Mouse (Mus musculus) liver, embryonic 12.5 days (tissue): ENCODE measurements around the gene Pls3. TPM values are rescaled to one million over a fixed set of nuclear protein-coding genes. Genes with fewer than 3 reads are reported as not detected.
"Not testable (repeated sequence)": the region's sequence is repeated elsewhere in the genome, so short reads cannot be mapped to it uniquely, and the experiment has no call there.

Experiments
- ATAC-seq: fragments of 200-750 bp; cut with Nextera tagmentation; 2 replicates; pipeline ENCODE4 v1.8.0; 2017; ENCODE audit warnings: moderate number of reproducible peaks, mild to moderate bottlenecking, moderate library complexity
- H3K27ac ChIP-seq: fragments of 300-500 bp; sonication (generic); 2 replicates; pipeline ENCODE4 v1.5.1; 2016; ENCODE audit warnings: mild to moderate bottlenecking
- H3K27me3 ChIP-seq: fragments of 300-500 bp; sonication (generic); replicated peaks from 2 replicates; pipeline ENCODE4 v1.6.1; 2016; ENCODE audit warnings: mild to moderate bottlenecking, moderate library complexity
- H3K36me3 ChIP-seq: fragments of 300-500 bp; sonication (generic); 2 replicates; pipeline ENCODE4 v1.6.1; 2016; ENCODE audit warnings: mild to moderate bottlenecking, moderate library complexity
- H3K4me1 ChIP-seq: fragments of 300-500 bp; sonication (generic); 2 replicates; pipeline ENCODE4 v1.6.1; 2016
- H3K4me2 ChIP-seq: fragments of 300-500 bp; sonication (generic); 2 replicates; pipeline ENCODE4 v1.6.1; 2016; ENCODE audit warnings: mild to moderate bottlenecking, moderate library complexity
- H3K4me3 ChIP-seq: fragments of 300-500 bp; sonication (generic); 2 replicates; pipeline ENCODE4 v1.5.1; 2016; ENCODE audit warnings: mild to moderate bottlenecking, moderate library complexity
- H3K9ac ChIP-seq: fragments of 300-500 bp; sonication (generic); 2 replicates; pipeline ENCODE4 v1.6.1; 2016; ENCODE audit warnings: mild to moderate bottlenecking, moderate library complexity
- H3K9me3 ChIP-seq: fragments of 300-500 bp; sonication (generic); replicated peaks from 2 replicates; pipeline ENCODE4 v1.6.1; 2016; ENCODE audit warnings: mild to moderate bottlenecking, moderate library complexity
- WGBS: fragments of 180-500 bp; shearing (Covaris S2); methylation state at CpG from one replicate; pipeline ENCODE4 v1.1.7; 2016; ENCODE audit not compliant: insufficient replicate concordance; 5-methylcytosine and 5-hydroxymethylcytosine counted together
- polyA plus RNA-seq: library from polyadenylated mRNA; unstranded; fragments of >200 nt; fragmentation: Nextera tagmentation; extraction: Ambion mirVana; gene quantifications from 2 replicates; pipeline ENCODE4 v1.2.1, GENCODE M21; 2016

Gene Pls3
- polyA plus RNA-seq, 1 experiment from 2014 or later, result 17.0 TPM

GRCm38 (mm10) chrX:75764135-75764793, 110.7 kb downstream of the Pls3 start:
- Histone ChIP-seq H3K4me2 (peak overlapping the region; percentile 66), H3K4me1 (peaks cover 2% of the 10 kb centered on the region; the same call in 1 of the 2 replicates), H3K9me3 (no peaks in the 10 kb centered on the region), H3K27ac (peak overlapping the region; percentile 79), H3K9ac (peak overlapping the region; percentile 66), H3K36me3 (no peaks in the 10 kb centered on the region; the same call in 1 of the 2 replicates), H3K4me3 (peak overlapping the region; percentile 63), H3K27me3 (no peaks in the 10 kb centered on the region)
- ATAC-seq, result peak; percentile 96
- WGBS, result 9% methylated on average over 19 of the region's 19 CpGs

DNA sequence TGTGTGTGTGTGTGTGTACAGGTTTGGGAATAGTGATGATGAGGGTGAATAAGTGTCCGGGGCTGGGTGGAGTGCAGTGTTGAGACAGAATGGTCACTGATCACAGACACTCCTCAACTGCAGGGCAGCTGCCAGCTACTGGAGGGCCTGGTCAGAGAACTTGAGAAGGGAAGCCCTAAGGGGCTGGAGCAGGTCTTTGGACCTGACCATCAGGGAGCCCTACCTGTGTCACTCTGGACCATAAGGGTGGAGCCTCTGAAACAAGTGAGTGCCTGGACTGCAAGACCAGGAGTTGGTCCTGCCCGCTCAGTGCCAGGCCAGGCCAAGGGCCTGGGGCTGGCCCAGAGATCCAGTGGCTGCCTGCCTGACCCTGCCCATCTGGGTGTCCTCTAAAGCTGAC, 115.5 kb downstream of the Pls3 start:
- H3K36me3 ChIP-seq, H3K9me3 ChIP-seq, H3K9ac ChIP-seq, H3K4me1 ChIP-seq, H3K27me3 ChIP-seq, H3K27ac ChIP-seq, ATAC-seq, H3K4me3 ChIP-seq, H3K4me2 ChIP-seq: not testable (repeated sequence)
- 79% methylated on average over 2 of the region's 2 CpGs for WGBS

GRCm38 (mm10) chrX:75759036-75759435, 115.9 kb downstream of the Pls3 start:
- H3K4me1 ChIP-seq, H3K9ac ChIP-seq, ATAC-seq, H3K9me3 ChIP-seq, H3K4me3 ChIP-seq, H3K36me3 ChIP-seq, H3K27me3 ChIP-seq, H3K4me2 ChIP-seq, H3K27ac ChIP-seq: not testable (repeated sequence)
- 75% methylated on average over 12 of the region's 12 CpGs for WGBS

- H3K9ac ChIP-seq, H3K9me3 ChIP-seq, H3K4me3 ChIP-seq, H3K4me2 ChIP-seq, H3K27ac ChIP-seq, H3K27me3 ChIP-seq, ATAC-seq, H3K4me1 ChIP-seq, H3K36me3 ChIP-seq: not testable (repeated sequence)
- WGBS, result 75% methylated on average over 14 of the region's 14 CpGs
Measured at GRCm38 (mm10) chrX:75757966-75758365, 117.0 kb downstream of the Pls3 start.

- H3K4me1 ChIP-seq, H3K4me2 ChIP-seq, H3K27me3 ChIP-seq, H3K4me3 ChIP-seq, H3K9ac ChIP-seq, H3K27ac ChIP-seq, H3K9me3 ChIP-seq, H3K36me3 ChIP-seq, ATAC-seq: not testable (repeated sequence)
Measured at GRCm38 (mm10) chrX:75754531-75754930, 120.5 kb downstream of the Pls3 start.

- not testable (repeated sequence) for H3K4me3 ChIP-seq, H3K27ac ChIP-seq, H3K27me3 ChIP-seq, H3K9ac ChIP-seq, ATAC-seq, H3K4me2 ChIP-seq, H3K4me1 ChIP-seq, H3K36me3 ChIP-seq, H3K9me3 ChIP-seq
- WGBS, result 46% methylated on average over 9 of the region's 12 CpGs
Measured at GRCm38 (mm10) chrX:75750126-75750725, 124.8 kb downstream of the Pls3 start.

GRCm38 (mm10) chrX:75749312-75749711, 125.7 kb downstream of the Pls3 start:
- not testable (repeated sequence) for H3K36me3 ChIP-seq, ATAC-seq, H3K4me3 ChIP-seq, H3K27me3 ChIP-seq, H3K9ac ChIP-seq, H3K9me3 ChIP-seq, H3K4me1 ChIP-seq, H3K27ac ChIP-seq, H3K4me2 ChIP-seq
- WGBS, result 72% methylated on average over 10 of the region's 10 CpGs

GRCm38 (mm10) chrX:75744466-75744865, 130.5 kb downstream of the Pls3 start:
- not testable (repeated sequence) for H3K27ac ChIP-seq, H3K4me3 ChIP-seq, H3K27me3 ChIP-seq, H3K9ac ChIP-seq, H3K4me2 ChIP-seq, H3K4me1 ChIP-seq, H3K36me3 ChIP-seq, ATAC-seq, H3K9me3 ChIP-seq
- WGBS, result 61% methylated on average over 14 of the region's 14 CpGs

DNA sequence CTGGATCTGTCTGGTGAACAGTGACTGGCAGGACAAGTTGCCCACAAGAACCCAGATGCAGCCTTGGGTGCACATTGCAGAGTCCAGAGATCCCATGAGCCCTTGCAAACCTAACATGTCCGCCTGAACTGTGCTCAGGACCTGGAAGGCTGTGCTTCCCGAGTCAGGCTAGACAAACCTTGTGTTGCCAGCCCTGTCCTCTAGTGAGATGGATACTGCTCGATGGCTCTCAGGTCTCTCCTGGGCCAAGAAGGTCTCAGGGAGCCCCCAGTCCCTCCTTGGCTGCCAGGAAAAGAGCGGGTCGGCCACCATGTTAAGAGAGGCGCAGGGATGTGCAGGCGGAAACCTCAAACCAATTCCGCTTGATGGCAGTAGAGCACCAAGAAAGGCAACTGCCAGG, 135.5 kb downstream of the Pls3 start:
- H3K4me2 ChIP-seq, H3K9me3 ChIP-seq, H3K4me3 ChIP-seq, H3K9ac ChIP-seq, ATAC-seq, H3K27me3 ChIP-seq, H3K36me3 ChIP-seq, H3K4me1 ChIP-seq, H3K27ac ChIP-seq: not testable (repeated sequence)
- 72% methylated on average over 5 of the region's 8 CpGs for WGBS
